Mouse (Mus musculus): ENCODE data around the gene Apol8. TPM values are rescaled to one million over a fixed set of nuclear protein-coding genes. Genes with fewer than 3 reads are reported as not detected.
"Not testable (repeated sequence)": the region's sequence is repeated elsewhere in the genome, so short reads cannot be mapped to it uniquely, and the experiment has no call there.

The Apol8 gene
- polyA plus RNA-seq, 1 experiment: not detected

GRCm38 (mm10) chr15:77761083-77761482, 4.3 kb upstream of the Apol8 start:
- 88% methylated on average over 7 of the region's 7 CpGs for WGBS

GRCm38 (mm10) chr15:77760037-77760436, 3.2 kb upstream of the Apol8 start:
- 93% methylated on average over 16 of the region's 16 CpGs for WGBS
- no peak for DNase-seq (ENCODE audit: low read depth, low spot score)

More at GRCm38 (mm10) chr15:77761083-77761482, 4.3 kb upstream of the Apol8 start:
- DNase-seq (ENCODE audit: low read depth, low spot score): no peak

- no peak for DNase-seq (ENCODE audit: low read depth, low spot score)
- WGBS: 55% methylated on average over 4 of the region's 4 CpGs
These were observed 903 bp upstream of the Apol8 start for GRCm38 (mm10) chr15:77757586-77758226.

DNA sequence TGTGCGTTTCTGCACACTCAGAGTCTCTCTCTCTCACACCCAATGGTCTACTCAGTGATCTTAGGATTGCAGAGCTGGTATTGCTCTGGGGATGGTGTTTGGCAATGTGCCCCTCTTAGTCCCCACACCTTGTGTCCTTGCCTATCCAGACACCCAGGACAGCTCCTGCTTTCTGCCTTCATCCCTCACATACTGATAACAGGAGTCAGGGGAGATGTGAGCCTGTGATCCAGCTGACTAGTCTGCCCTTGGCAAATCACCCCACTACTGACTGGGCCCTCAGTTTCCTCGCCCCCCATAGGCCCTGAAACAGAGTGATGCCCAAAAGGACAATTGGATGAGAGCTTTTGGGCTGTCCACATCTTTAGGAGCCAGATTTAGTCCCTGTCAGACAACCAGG, 722 bp downstream of the Apol8 start:
- DNase-seq (ENCODE audit: low read depth, low spot score): no peak
- 79% methylated on average over 2 of the region's 2 CpGs for WGBS

GRCm38 (mm10) chr15:77755132-77755531, 1.7 kb downstream of the Apol8 start:
- WGBS: 38% methylated on average over 2 of the region's 2 CpGs
- no peak for DNase-seq (ENCODE audit: low read depth, low spot score)

DNA sequence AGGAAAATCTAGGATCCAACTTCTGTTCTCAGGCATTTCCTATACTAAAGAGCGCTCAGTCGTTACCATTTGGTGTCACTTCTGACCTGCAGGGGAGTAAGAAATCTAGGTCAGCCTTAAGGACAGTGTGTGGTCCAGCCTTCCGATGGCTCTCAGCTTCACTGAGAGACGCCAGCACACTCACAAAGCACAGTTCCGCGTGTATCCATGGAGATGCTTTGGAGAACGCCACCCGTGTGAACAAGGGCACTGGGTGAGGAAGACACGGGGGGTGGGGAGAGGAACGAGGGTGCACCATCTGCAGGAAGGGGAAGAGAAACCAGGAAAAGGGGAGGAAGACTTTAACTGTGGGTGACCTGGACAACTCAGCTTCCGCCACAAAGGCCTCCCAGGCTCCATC, 4.4 kb downstream of the Apol8 start:
- 47% methylated on average over 11 of the region's 11 CpGs for WGBS
- no peak for DNase-seq (ENCODE audit: low read depth, low spot score)

- DNase-seq (ENCODE audit: low read depth, low spot score): peak; percentile 45
- WGBS: 30% methylated on average over 1 of the region's 1 CpGs
These were observed 6.3 kb downstream of the Apol8 start for GRCm38 (mm10) chr15:77750461-77750860.

GRCm38 (mm10) chr15:77749717-77750116, 7.1 kb downstream of the Apol8 start:
- DNase-seq (ENCODE audit: low read depth, low spot score): no peak
- 91% methylated on average over 10 of the region's 10 CpGs for WGBS

DNA sequence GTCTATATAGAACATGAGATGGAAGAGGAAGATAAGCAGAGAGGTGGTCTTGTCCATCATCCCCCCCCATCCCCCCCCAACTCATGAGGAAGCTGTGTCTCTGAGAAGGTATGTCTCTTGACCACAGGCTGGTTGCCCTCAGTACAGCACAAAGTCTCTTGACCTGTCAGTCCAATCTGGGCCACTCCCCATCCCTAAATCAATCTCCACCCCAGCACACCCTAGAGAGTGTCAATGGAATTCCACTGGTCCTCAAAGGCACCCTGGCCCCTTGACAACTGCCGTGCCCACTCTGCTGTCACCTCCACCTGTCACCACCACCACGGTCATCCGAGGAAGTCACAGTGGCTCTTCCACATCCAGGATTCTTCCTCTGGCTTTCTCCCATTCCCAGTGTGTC, 8.4 kb downstream of the Apol8 start:
- 68% methylated on average over 3 of the region's 3 CpGs for WGBS
- no peak for DNase-seq (ENCODE audit: low read depth, low spot score)

- DNase-seq (ENCODE audit: low read depth, low spot score): no peak
- WGBS: 97% methylated on average over 1 of the region's 1 CpGs
These were observed 10.5 kb downstream of the Apol8 start for GRCm38 (mm10) chr15:77746326-77746725.

DNA sequence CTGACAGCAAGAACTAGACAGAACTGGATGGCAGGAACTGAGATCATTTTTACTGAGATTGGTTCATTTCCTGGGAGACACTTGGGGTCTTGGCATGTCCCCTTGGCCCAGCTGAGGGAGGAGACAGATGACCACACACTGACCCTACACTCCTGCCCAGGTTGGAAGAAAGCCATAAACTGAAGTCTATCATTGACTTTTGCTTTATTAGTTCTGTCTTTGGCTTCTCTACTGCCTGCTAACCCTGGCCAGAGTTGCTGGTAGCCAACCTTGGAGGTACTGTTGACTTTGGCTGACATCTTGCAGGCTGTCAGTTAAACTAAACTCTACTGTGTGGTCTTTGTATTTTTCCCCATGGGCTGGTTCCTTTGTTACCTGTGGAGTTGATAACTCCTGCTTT, 11.7 kb downstream of the Apol8 start:
- DNase-seq (ENCODE audit: low read depth, low spot score): no peak

DNA sequence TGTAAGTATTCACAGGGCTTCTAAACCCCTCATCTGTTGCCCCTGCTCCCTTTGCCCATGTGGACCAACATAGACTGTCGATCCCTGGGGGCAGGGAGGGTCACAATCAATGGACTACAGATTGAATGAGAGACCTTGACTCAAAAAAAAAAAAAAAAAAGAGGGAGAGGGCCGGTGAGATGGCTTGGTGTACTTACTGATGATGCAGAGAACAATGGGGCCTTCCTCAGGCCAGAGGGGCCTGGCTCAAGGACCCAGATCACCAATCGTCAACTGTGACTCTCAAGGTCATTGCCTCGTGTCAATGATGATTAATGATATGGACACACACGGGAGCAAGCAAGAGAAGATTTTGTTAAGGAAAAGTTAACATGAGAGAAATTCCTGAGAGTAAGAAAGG, 12.2 kb downstream of the Apol8 start:
- 61% methylated on average over 5 of the region's 5 CpGs for WGBS
- no peak for DNase-seq (ENCODE audit: low read depth, low spot score)

DNA sequence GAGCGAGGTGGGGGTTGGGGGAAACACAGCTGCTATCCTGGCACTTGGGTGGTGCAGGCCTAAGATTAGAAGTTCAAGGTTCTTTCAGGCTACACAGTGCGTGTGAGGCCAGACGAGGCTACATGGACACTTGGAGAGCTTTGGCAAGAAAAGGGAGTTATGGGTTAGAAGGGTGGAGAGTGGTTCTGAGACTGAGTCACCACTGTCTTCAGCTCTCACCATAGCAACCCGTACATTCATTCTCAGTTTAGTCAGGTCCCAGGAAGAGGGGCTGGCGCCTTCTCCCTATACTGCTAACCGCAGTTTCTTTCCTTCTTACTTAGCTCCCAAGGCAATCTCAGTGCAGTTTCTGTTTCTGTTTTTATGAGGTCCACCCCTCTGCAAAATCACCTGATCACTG, 15.2 kb downstream of the Apol8 start:
- DNase-seq (ENCODE audit: low read depth, low spot score): not testable (repeated sequence)
- 75% methylated on average over 6 of the region's 6 CpGs for WGBS

DNA sequence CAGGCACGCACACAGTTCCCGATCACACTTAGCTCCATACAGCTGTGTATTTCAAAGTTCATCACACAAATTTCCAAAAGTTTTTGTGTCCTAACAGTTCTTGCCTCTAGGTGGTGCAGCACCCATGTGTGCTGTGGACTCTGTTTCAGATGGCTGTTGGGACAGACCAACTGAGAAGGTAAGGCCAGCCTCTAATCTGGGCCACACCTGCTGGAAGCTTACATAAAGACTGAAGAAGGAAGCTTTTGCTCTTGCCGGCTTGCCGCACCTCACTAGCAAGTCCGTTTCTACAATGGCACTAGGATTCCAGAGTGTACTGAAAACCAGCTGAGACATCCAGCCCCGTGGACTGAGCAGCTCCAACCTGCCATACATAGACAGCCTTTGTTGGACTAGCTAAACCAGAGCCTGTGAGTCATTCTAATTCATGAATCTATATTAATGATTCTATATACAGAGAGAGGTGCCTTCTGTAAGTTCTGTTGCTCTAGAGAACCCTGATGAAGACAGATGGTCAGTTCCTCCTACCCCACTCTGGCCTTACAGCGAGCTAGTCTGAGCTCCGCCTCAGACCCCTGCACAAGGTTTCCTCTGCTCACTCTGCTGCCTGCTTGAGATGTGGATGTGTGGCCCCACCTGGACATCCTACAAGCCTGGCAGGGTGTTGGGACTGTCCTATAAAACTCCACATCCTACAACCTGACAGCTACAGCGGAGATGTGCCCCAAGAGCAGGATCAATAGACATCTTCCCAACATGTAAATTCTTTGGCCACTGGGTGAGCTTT, 16.1 kb downstream of the Apol8 start:
- WGBS: 43% methylated on average over 9 of the region's 9 CpGs
- peak; percentile 40 for DNase-seq (ENCODE audit: low read depth, low spot score)

GRCm38 (mm10) chr15:77733903-77734302, 22.9 kb downstream of the Apol8 start:
- WGBS: 63% methylated on average over 4 of the region's 4 CpGs

GRCm38 (mm10) chr15:77733380-77733779, 23.4 kb downstream of the Apol8 start:
- DNase-seq (ENCODE audit: low read depth, low spot score): not testable (repeated sequence)
- WGBS: 43% methylated on average over 8 of the region's 8 CpGs

More at GRCm38 (mm10) chr15:77733903-77734302, 22.9 kb downstream of the Apol8 start:
- DNase-seq (ENCODE audit: low read depth, low spot score): not testable (repeated sequence)

DNA sequence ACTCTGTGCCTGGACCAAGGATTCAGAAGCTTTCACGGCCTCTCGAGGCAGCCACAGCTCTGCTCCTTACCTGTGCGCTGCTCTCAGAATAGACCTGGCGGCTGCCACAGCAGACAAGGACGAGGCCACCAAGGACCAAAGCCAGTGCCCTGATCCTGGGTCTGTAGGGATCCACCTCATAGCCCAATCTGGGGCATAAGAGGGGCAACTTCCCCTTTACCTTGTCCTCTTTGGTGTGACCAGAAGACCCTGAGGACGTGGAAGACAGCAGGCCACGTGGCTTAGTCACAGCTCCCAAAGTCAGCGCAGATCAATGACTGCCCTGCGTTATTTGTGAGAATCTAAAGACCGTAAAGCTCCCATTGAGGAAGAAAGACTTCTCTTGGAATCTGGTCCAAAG, 24.0 kb downstream of the Apol8 start:
- DNase-seq (ENCODE audit: low read depth, low spot score): not testable (repeated sequence)
- WGBS: 87% methylated on average over 10 of the region's 10 CpGs

GRCm38 (mm10) chr15:77731605-77732004, 25.2 kb downstream of the Apol8 start:
- WGBS: 91% methylated on average over 5 of the region's 5 CpGs
- no peak for DNase-seq (ENCODE audit: low read depth, low spot score)

- WGBS: 14% methylated on average over 1 of the region's 4 CpGs
- not testable (repeated sequence) for DNase-seq (ENCODE audit: low read depth, low spot score)
These were observed 28.1 kb downstream of the Apol8 start, which contains the start of gene Apol9b for GRCm38 (mm10) chr15:77728739-77729138. Gene Apol9b (plus strand): TSS chr15:77729039.

DNA sequence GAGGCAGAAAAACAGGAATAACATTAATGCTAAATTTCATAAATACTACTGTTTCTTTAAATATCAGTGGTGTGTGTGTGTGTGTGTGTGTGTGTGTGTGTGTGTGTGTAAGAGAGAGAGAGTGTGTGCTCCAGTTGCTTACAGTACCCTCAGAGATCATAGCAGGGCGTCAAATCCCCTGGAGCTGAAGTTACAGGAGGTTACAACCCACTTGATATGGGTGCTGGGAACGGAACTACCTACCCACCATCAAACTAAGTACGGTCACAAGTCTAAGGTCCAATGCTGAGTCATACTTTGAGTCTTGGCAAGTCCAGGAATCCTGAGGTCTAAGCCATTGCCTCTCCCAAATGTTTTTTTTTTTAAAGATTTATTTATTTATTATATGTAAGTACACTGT, 29.1 kb downstream of the Apol8 start:
- WGBS: 45% methylated on average over 3 of the region's 3 CpGs

GRCm38 (mm10) chr15:77727139-77727538, 29.7 kb downstream of the Apol8 start:
- 0% methylated on average over 3 of the region's 3 CpGs for WGBS

More for the DNA sequence above, 29.1 kb downstream of the Apol8 start:
- DNase-seq (ENCODE audit: low read depth, low spot score): not testable (repeated sequence)

More at GRCm38 (mm10) chr15:77727139-77727538, 29.7 kb downstream of the Apol8 start:
- not testable (repeated sequence) for DNase-seq (ENCODE audit: low read depth, low spot score)
